Mouse (Mus musculus): ENCODE results near the gene Ttc30a2. TPM values are rescaled to one million over a fixed set of nuclear protein-coding genes. Genes with fewer than 3 reads are reported as not detected.

Gene Ttc30a2
- polyA plus RNA-seq, 1 experiment = 0.63 TPM

DNA sequence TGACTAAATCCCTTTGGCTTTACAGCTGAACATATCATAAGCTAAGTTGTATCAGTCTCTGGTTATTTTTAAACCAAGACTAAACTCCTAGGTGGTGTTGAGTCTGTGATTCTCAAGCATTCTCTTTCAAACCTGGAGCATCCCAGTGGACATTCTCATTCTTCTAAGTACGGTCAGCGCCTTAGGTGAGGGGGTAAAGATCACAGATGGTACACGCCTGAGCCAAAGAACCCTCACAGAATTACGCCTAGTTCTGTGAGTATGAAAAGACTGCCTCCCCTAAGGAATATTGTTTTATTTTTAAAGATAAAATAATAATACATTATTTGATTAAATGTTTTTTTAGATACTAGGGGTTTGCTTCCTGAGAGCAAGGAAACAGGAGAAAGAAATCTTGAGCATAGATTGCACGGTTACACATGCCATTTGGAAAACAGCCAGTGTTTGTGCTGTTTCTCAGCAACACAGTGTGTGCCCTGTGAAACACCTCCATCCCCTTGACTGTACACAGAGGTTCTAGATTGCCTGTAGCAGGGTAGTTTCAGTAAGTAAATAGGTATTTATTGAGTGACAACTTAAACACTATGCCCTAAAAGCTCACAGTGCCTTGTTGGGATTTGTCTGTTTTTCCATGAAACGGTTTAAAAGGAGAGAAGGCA lies 48.1 kb downstream of the Ttc30a2 start:
- DNase-seq (ENCODE audit: low read depth) = no peak

DNA sequence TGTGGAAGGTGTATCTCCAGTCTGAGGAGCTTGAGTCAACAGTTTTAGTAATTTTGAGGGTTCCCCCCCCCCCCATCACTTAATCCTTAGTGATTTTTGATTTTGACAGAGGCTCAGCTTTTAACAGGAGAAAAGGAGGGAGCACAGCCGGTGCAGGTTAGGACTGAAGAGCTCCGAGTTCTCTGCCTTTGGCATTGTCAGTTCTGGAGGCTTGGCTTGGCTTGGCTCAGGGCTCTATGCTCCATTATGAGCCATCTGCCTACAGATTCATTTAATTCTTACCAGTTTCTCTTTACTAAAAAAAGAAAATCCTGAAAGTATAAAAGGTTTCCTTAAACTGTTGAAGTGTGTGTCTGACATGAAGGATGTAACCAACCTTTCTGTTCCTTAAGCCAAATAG lies 48.8 kb downstream of the Ttc30a2 start:
- no peak for DNase-seq (ENCODE audit: low read depth)

DNA sequence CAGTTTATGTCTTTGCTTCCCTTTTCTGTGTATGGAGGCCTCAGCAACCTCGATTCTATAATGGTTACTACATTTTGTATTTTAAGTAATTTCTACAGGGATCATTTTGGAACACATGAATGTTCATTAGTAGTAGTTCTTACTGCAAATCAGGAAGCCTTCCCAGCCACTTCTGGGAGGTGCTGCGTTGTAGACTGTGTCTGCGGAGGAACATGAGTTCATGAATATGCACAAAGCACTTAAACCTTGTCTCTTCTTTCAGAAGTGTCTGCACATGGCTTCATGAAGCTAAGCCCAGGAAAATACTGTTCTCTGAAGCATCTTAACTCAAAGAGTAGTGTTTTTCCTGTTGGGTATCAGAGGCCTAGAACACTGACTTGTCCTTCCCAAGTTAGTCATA lies 50.0 kb downstream of the Ttc30a2 start:
- no peak for DNase-seq (ENCODE audit: low read depth)

DNA sequence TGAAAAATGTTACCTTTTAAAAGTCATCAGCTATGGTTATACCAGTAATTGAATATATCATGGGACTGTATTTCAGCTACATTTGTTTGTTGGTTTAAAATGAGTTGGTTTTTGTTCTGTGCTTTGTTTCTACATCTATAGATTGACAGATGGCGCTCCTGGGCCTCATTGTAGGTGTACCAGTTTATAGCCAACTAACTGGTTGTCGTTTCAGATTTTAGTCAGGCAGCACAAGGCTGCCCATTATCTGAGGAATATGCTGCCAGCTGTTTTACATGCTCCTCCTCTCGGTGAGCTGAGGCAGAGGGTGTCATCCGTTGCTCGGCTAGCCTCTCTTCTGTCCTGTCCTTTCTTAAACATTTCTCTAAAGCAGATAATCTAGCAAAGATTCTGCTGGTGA lies 51.9 kb downstream of the Ttc30a2 start:
- DNase-seq (ENCODE audit: low read depth) = no peak

Other genes starting within 250 kb of the Ttc30a2 start
- gene Agps, start 146.0 kb downstream of the Ttc30a2 start, polyA plus RNA-seq (2012; rRNA removed) = 6.1 and 6.4 TPM in 2 replicates
- gene Ttc30b, start 39.6 kb downstream of the Ttc30a2 start, polyA plus RNA-seq (2012; rRNA removed) = 11.4 and 12.7 TPM in 2 replicates
- gene Ttc30a1, start 3.8 kb upstream of the Ttc30a2 start, polyA plus RNA-seq (2012; rRNA removed) = 4.2 and 4.4 TPM in 2 replicates